Mouse (Mus musculus): ENCODE measurements at regions not wholly inside any gene's neighbourhood (a gene's known extent, or its start where the extent isn't known, plus 50 kb on each side); places are given as distances from the start of the nearest gene placed in this dataset.

GRCm38 (mm10) chr1:51660531-51660930 lies 182.3 kb upstream of the Nabp1 start:
- H3K4me1 ChIP-seq (replicated peaks; ENCODE audit: control insufficient read depth, insufficient read depth, low read length) = no peaks in the 10 kb centered on the region
- H3K27me3 ChIP-seq (ENCODE audit: control insufficient read depth, insufficient read depth, low read length) = no peaks in the 10 kb centered on the region
- 95% methylated on average over 1 of the region's 1 CpGs for WGBS
- DNase-seq (ENCODE audit: low spot score) (no peak), ATAC-seq (ENCODE audit: low FRiP score) (no peak)
- H3K4me3 ChIP-seq (ENCODE audit: low read depth, low read length) = no peak overlapping the region
- H3K9me3 ChIP-seq (ENCODE audit: control insufficient read depth, low read length) = no peaks in the 10 kb centered on the region
- no peak overlapping the region for H3K9ac ChIP-seq (ENCODE audit: low read depth, low read length)
- H3K4me2 ChIP-seq (replicated peaks; ENCODE audit: low read depth, low read length) = no peak overlapping the region
- H3K27ac ChIP-seq (ENCODE audit: low read depth, low read length) = no peak overlapping the region
- H3K36me3 ChIP-seq (ENCODE audit: control insufficient read depth, insufficient read depth, low read length) = no peaks in the 10 kb centered on the region

- H3K4me2 ChIP-seq (replicated peaks; ENCODE audit: low read depth, low read length) = no peak overlapping the region
- no peaks in the 10 kb centered on the region for H3K9me3 ChIP-seq (ENCODE audit: control insufficient read depth, low read length)
- WGBS = 76% methylated on average over 4 of the region's 4 CpGs
- no peak for ATAC-seq (ENCODE audit: low FRiP score)
- H3K4me1 ChIP-seq (replicated peaks; ENCODE audit: control insufficient read depth, insufficient read depth, low read length) = no peaks in the 10 kb centered on the region
- H3K27ac ChIP-seq (ENCODE audit: low read depth, low read length) = no peak overlapping the region
- H3K36me3 ChIP-seq (ENCODE audit: control insufficient read depth, insufficient read depth, low read length) = no peaks in the 10 kb centered on the region
- no peak overlapping the region for H3K9ac ChIP-seq (ENCODE audit: low read depth, low read length)
- no peak for DNase-seq (ENCODE audit: low spot score)
- no peaks in the 10 kb centered on the region for H3K27me3 ChIP-seq (ENCODE audit: control insufficient read depth, insufficient read depth, low read length)
- no peak overlapping the region for H3K4me3 ChIP-seq (ENCODE audit: low read depth, low read length)
These were observed 179.0 kb upstream of the Nabp1 start for GRCm38 (mm10) chr1:51657203-51657602.

DNA sequence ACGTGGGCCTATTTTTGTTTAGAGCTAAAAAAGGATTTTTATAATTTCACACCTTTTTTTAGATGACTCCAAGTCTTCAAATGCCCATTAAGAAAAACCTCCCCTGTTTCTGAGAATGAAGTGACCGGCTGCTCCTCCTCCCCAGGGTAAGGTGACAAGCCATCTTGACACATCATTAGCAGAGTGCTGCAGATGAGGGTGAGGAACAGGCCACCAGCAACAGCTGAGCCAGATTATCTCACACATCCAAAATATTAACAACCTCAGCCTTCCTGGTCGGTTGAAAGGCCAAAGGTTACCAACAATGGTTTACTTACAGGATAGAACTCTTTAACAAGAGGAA lies 172.4 kb upstream of the Nabp1 start:
- H3K9ac ChIP-seq (ENCODE audit: low read depth, low read length) = no peak overlapping the region
- ATAC-seq (ENCODE audit: low FRiP score) (peak; percentile 95), DNase-seq (ENCODE audit: low spot score) (peak; percentile 56)
- no peaks in the 10 kb centered on the region for H3K27me3 ChIP-seq (ENCODE audit: control insufficient read depth, insufficient read depth, low read length)
- H3K4me2 ChIP-seq (replicated peaks; ENCODE audit: low read depth, low read length) = no peak overlapping the region
- H3K36me3 ChIP-seq (ENCODE audit: control insufficient read depth, insufficient read depth, low read length) = no peaks in the 10 kb centered on the region
- H3K27ac ChIP-seq (ENCODE audit: low read depth, low read length) = peak overlapping the region; percentile 33; the same call in 1 of the 2 replicates
- H3K4me3 ChIP-seq (ENCODE audit: low read depth, low read length) = no peak overlapping the region
- no peaks in the 10 kb centered on the region for H3K9me3 ChIP-seq (ENCODE audit: control insufficient read depth, low read length)
- 31% methylated on average over 3 of the region's 3 CpGs for WGBS
- H3K4me1 ChIP-seq (replicated peaks; ENCODE audit: control insufficient read depth, insufficient read depth, low read length) = no peaks in the 10 kb centered on the region

GRCm38 (mm10) chr1:51649963-51650652 lies 171.9 kb upstream of the Nabp1 start:
- Histone ChIP-seq H3K27me3 (ENCODE audit: control insufficient read depth, insufficient read depth, low read length) (no peaks in the 10 kb centered on the region), H3K4me2 (replicated peaks; ENCODE audit: low read depth, low read length) (no peak overlapping the region), H3K9ac (ENCODE audit: low read depth, low read length) (no peak overlapping the region), H3K36me3 (ENCODE audit: control insufficient read depth, insufficient read depth, low read length) (no peaks in the 10 kb centered on the region), H3K4me1 (replicated peaks; ENCODE audit: control insufficient read depth, insufficient read depth, low read length) (no peaks in the 10 kb centered on the region), H3K27ac (ENCODE audit: low read depth, low read length) (peak overlapping the region; percentile 33; the same call in 1 of the 2 replicates), H3K4me3 (ENCODE audit: low read depth, low read length) (no peak overlapping the region), H3K9me3 (ENCODE audit: control insufficient read depth, low read length) (no peaks in the 10 kb centered on the region)
- ATAC-seq (ENCODE audit: low FRiP score) (peak; percentile 97), DNase-seq (ENCODE audit: low spot score) (peak; percentile 56)
- 33% methylated on average over 4 of the region's 4 CpGs for WGBS

- Histone ChIP-seq H3K27me3 (ENCODE audit: control insufficient read depth, insufficient read depth, low read length) (no peaks in the 10 kb centered on the region), H3K9me3 (ENCODE audit: control insufficient read depth, low read length) (no peaks in the 10 kb centered on the region), H3K4me1 (replicated peaks; ENCODE audit: control insufficient read depth, insufficient read depth, low read length) (no peaks in the 10 kb centered on the region), H3K9ac (ENCODE audit: low read depth, low read length) (no peak overlapping the region), H3K27ac (ENCODE audit: low read depth, low read length) (no peak overlapping the region), H3K36me3 (ENCODE audit: control insufficient read depth, insufficient read depth, low read length) (no peaks in the 10 kb centered on the region), H3K4me3 (ENCODE audit: low read depth, low read length) (no peak overlapping the region), H3K4me2 (replicated peaks; ENCODE audit: low read depth, low read length) (no peak overlapping the region)
- 83% methylated on average over 2 of the region's 2 CpGs for WGBS
- ATAC-seq (ENCODE audit: low FRiP score) (no peak), DNase-seq (ENCODE audit: low spot score) (no peak)
These were observed 169.7 kb upstream of the Nabp1 start for GRCm38 (mm10) chr1:51647955-51648354.

DNA sequence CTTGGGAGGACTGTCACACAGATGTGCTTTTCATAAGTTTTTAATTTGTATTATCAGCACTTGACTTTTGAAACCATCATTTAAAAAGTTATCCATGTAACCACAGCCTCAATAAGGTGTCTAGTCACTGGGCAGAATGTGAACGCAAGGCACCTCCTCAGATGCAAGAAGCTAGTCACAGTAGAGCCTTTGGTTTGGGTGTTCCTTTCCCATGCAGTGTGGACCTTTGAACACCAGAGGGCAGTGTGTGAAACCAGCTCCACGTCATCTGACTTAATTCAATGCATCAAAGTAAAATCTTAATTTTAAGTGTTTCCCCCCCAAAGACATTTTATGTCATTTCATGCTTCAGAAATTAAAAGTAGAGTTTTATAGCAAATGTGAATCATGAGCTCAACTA lies 166.2 kb upstream of the Nabp1 start:
- Histone ChIP-seq H3K4me2 (replicated peaks; ENCODE audit: low read depth, low read length) (no peak overlapping the region), H3K9me3 (ENCODE audit: control insufficient read depth, low read length) (no peaks in the 10 kb centered on the region), H3K4me1 (replicated peaks; ENCODE audit: control insufficient read depth, insufficient read depth, low read length) (no peaks in the 10 kb centered on the region), H3K9ac (ENCODE audit: low read depth, low read length) (no peak overlapping the region), H3K27me3 (ENCODE audit: control insufficient read depth, insufficient read depth, low read length) (no peaks in the 10 kb centered on the region), H3K4me3 (ENCODE audit: low read depth, low read length) (no peak overlapping the region), H3K27ac (ENCODE audit: low read depth, low read length) (no peak overlapping the region), H3K36me3 (ENCODE audit: control insufficient read depth, insufficient read depth, low read length) (no peaks in the 10 kb centered on the region)
- DNase-seq (ENCODE audit: low spot score) (peak; percentile 87), ATAC-seq (ENCODE audit: low FRiP score) (peak; percentile 27; the same call in 1 of the 2 replicates)
- WGBS = 41% methylated on average over 2 of the region's 2 CpGs

DNA sequence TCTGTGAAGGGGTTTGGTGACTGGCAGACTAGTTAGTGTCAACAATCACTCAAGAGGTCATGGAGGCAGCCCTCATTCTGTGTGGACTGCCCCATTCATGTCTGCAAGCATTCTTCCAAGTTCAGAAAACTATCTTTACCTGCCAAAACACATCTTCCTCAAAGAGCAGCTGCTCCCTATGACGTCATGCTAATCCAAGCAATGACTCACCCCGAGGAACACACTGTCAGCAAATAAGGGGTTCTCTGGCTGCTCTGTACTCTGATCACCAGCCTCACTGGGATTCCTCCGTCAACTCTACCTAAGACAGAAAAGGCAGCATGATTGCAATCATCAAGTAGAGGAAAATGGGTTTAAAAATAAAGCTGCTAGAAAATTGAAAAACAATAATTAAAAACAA lies 165.4 kb upstream of the Nabp1 start:
- H3K4me3 ChIP-seq (ENCODE audit: low read depth, low read length) = no peak overlapping the region
- no peaks in the 10 kb centered on the region for H3K36me3 ChIP-seq (ENCODE audit: control insufficient read depth, insufficient read depth, low read length)
- H3K9ac ChIP-seq (ENCODE audit: low read depth, low read length) = no peak overlapping the region
- 65% methylated on average over 3 of the region's 3 CpGs for WGBS
- no peaks in the 10 kb centered on the region for H3K4me1 ChIP-seq (replicated peaks; ENCODE audit: control insufficient read depth, insufficient read depth, low read length)
- DNase-seq (ENCODE audit: low spot score) (no peak), ATAC-seq (ENCODE audit: low FRiP score) (no peak)
- no peaks in the 10 kb centered on the region for H3K27me3 ChIP-seq (ENCODE audit: control insufficient read depth, insufficient read depth, low read length)
- H3K9me3 ChIP-seq (ENCODE audit: control insufficient read depth, low read length) = no peaks in the 10 kb centered on the region
- H3K27ac ChIP-seq (ENCODE audit: low read depth, low read length) = no peak overlapping the region
- H3K4me2 ChIP-seq (replicated peaks; ENCODE audit: low read depth, low read length) = no peak overlapping the region

DNA sequence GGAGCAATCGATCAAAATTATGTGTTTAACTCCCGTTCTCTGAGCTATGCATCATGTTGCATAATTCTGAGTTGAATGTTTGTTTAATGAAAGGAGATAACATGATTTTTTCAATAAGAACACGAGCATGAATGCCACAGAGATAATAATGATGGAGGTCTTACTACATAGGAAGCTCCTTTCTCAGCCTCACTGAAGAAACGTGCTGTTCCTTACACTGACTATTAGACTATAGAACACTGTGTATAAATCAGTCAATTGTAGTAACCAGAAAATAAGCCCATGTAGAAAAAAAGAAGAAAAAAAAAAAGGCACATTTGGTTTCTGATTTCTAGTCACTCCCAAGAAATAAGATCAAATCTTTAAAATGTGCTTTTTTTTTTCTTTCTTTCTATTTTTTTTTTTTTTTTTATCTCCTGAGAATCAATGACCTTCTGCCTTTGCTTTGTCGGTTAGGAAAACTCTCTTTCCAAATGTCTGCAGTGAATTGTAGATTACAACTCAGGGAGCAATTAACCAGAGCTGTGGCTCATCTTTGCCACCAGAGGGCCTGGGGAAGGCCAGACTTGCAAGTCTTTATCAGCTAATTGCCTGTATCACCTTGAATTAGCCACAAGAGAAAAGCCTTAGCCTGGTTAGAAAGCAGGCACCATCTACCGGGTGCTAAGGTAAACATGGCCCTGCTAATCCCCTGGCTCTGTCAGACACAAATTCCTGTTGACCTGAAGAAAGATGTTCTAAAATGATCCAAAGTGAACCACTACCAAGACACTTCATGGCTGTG lies 160.5 kb upstream of the Nabp1 start:
- Histone ChIP-seq H3K27me3 (ENCODE audit: control insufficient read depth, insufficient read depth, low read length) (no peaks in the 10 kb centered on the region), H3K9me3 (ENCODE audit: control insufficient read depth, low read length) (no peaks in the 10 kb centered on the region), H3K4me2 (replicated peaks; ENCODE audit: low read depth, low read length) (no peak overlapping the region), H3K36me3 (ENCODE audit: control insufficient read depth, insufficient read depth, low read length) (no peaks in the 10 kb centered on the region), H3K27ac (ENCODE audit: low read depth, low read length) (no peak overlapping the region), H3K4me3 (ENCODE audit: low read depth, low read length) (no peak overlapping the region), H3K9ac (ENCODE audit: low read depth, low read length) (no peak overlapping the region), H3K4me1 (replicated peaks; ENCODE audit: control insufficient read depth, insufficient read depth, low read length) (no peaks in the 10 kb centered on the region)
- 83% methylated on average over 6 of the region's 6 CpGs for WGBS
- DNase-seq (ENCODE audit: low spot score) (no peak), ATAC-seq (ENCODE audit: low FRiP score) (no peak)
